Mouse (Mus musculus): ENCODE data around the gene Tmem245. TPM values are rescaled to one million over a fixed set of nuclear protein-coding genes. Genes with fewer than 3 reads are reported as not detected.

Gene Tmem245
- 27.0 and 29.6 TPM in 2 replicates for total RNA-seq (2014; rRNA removed)
- 10.4 and 11.2 TPM in 2 replicates for polyA plus RNA-seq (2015; fragmentation: Nextera tagmentation; extraction: Ambion mirVana)

DNA sequence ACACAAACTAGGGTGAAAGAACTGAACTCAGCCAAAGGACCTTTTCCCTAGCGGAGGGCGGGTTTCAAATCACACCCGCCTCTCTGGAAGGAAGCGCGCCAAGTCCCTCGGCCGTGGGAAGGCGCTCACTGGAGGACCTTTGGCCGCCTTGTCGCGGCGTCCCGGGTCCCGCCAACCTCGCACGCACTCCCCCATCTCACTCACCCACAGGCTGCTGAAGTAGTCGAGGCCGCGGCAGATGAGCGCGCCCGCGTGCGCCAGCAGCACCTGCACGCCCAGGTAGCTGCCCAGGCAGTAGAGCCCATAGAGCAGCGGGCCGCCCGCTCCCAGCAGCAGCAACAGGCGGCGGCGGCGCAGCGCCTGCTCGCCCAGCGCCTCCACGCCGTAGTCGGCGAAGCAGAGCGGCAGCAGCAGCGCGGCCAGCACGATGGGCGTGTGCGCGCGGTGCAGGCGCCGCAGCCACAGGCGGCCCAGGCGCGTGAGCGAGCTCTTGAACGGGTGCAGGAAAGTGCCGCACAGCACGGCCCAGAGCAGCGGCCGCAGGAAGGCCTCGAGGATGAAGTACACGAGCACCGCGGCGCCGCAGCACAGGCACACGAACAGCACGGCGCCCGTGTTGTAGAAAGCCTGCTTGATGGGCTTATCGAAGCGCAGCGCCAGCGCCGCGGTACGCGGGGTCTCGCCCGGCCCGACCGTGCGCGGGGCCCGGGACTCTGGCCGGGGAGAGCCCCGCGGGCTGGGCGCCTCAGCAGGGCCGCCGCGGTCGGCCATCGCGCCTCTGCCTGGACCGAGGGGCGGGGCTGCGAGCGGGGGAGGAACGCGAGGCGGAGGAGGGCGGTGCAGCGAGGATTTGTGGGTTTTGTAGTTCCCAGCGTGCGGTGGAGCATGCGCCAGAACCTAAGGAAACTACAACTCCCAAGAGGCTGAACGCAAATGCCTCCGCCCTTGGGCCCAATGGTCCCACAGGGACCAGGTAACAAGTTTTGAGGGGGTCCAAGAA, at the start of gene Tmem245:
Gene Tmem245 (minus strand): TSS at position 797 of the 1,000 bp plus-strand sequence.
- Histone ChIP-seq H3K4me1 (ENCODE audit: insufficient read depth, low read length) (peaks cover 15% of the 10 kb centered on the region), H3K4me2 (ENCODE audit: low read depth, low read length, poor library complexity, severe bottlenecking) (peak within 1 kb of the TSS; percentile 94), H3K27me3 (ENCODE audit: insufficient read depth, low read length) (no peaks in the 10 kb centered on the region), H3K4me3 (ENCODE audit: low read depth, low read length) (peak within 1 kb of the TSS; percentile 88), H3K9me3 (ENCODE audit: low read length) (no peaks in the 10 kb centered on the region), H3K27ac (ENCODE audit: low read depth, low read length) (peak within 1 kb of the TSS; percentile 94), H3K9ac (replicated peaks; ENCODE audit: low read length, poor library complexity, severe bottlenecking) (peak within 1 kb of the TSS; percentile 82), H3K36me3 (ENCODE audit: insufficient read depth, low read length) (no peaks in the 10 kb centered on the region)
- no peak; the same call in 1 of the 2 replicates for TF ChIP-seq CTCF (IDR thresholded peaks at IDR 0.05)
- WGBS, result under 1% methylated on average over 106 of the region's 107 CpGs
- peak; percentile 95 for ATAC-seq (ENCODE audit: low FRiP score)
- DNase-seq (ENCODE audit: low spot score), result peak; percentile 97

GRCm38 (mm10) chr4:56993331-56993730, 46.1 kb upstream of the Tmem245 start:
- Histone ChIP-seq H3K27ac (ENCODE audit: low read depth, low read length) (no peak overlapping the region), H3K4me3 (ENCODE audit: low read depth, low read length) (no peak overlapping the region), H3K27me3 (ENCODE audit: insufficient read depth, low read length) (no peaks in the 10 kb centered on the region), H3K9ac (replicated peaks; ENCODE audit: low read length, poor library complexity, severe bottlenecking) (no peak overlapping the region), H3K4me2 (ENCODE audit: low read depth, low read length, poor library complexity, severe bottlenecking) (no peak overlapping the region), H3K9me3 (ENCODE audit: low read length) (no peaks in the 10 kb centered on the region), H3K36me3 (ENCODE audit: insufficient read depth, low read length) (peaks cover 4% of the 10 kb centered on the region), H3K4me1 (ENCODE audit: insufficient read depth, low read length) (no peaks in the 10 kb centered on the region)
- DNase-seq (ENCODE audit: low spot score) (no peak), ATAC-seq (ENCODE audit: low FRiP score) (no peak)
- no peak for TF ChIP-seq CTCF (IDR thresholded peaks at IDR 0.05)
- WGBS, result 84% methylated on average over 7 of the region's 7 CpGs

DNA sequence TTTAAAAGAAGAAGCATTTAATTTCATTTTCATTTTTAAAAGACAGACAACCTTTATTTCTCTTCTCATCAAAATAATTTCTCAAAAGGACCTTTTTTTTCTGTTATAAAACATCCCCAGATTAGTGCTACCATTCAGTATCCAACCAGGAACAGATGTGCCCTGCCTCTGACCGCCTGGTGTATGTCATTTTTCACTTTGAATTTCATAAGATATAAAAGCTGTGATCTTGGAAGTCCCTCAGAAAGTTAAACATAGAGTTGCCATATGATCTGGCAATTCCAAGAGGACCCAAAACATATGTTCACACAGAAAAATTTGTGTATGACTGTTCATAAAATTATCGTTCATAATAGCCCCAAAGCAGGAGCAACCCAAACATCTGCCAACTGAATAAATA, 44.7 kb upstream of the Tmem245 start:
- DNase-seq (ENCODE audit: low spot score), result no peak
- H3K4me2 ChIP-seq (ENCODE audit: low read depth, low read length, poor library complexity, severe bottlenecking), result no peak overlapping the region
- no peak overlapping the region for H3K9ac ChIP-seq (replicated peaks; ENCODE audit: low read length, poor library complexity, severe bottlenecking)
- WGBS, result 79% methylated on average over 2 of the region's 2 CpGs
- no peaks in the 10 kb centered on the region for H3K4me1 ChIP-seq (ENCODE audit: insufficient read depth, low read length)
- ATAC-seq (ENCODE audit: low FRiP score), result no peak
- no peaks in the 10 kb centered on the region for H3K27me3 ChIP-seq (ENCODE audit: insufficient read depth, low read length)
- no peak overlapping the region for H3K4me3 ChIP-seq (ENCODE audit: low read depth, low read length)
- no peak overlapping the region for H3K27ac ChIP-seq (ENCODE audit: low read depth, low read length)
- no peaks in the 10 kb centered on the region for H3K9me3 ChIP-seq (ENCODE audit: low read length)
- no peak for TF ChIP-seq CTCF (IDR thresholded peaks at IDR 0.05)
- H3K36me3 ChIP-seq (ENCODE audit: insufficient read depth, low read length), result peaks cover under 1% of the 10 kb centered on the region

- Histone ChIP-seq H3K27ac (ENCODE audit: low read depth, low read length) (peak within 1 kb of the TSS; percentile 89), H3K4me3 (ENCODE audit: low read depth, low read length) (peak within 1 kb of the TSS; percentile 76), H3K9me3 (ENCODE audit: low read length) (no peaks in the 10 kb centered on the region), H3K4me1 (ENCODE audit: insufficient read depth, low read length) (no peaks in the 10 kb centered on the region), H3K4me2 (ENCODE audit: low read depth, low read length, poor library complexity, severe bottlenecking) (peak within 1 kb of the TSS; percentile 82), H3K27me3 (ENCODE audit: insufficient read depth, low read length) (no peaks in the 10 kb centered on the region), H3K9ac (replicated peaks; ENCODE audit: low read length, poor library complexity, severe bottlenecking) (peak within 1 kb of the TSS; percentile 81), H3K36me3 (ENCODE audit: insufficient read depth, low read length) (no peaks in the 10 kb centered on the region)
- under 1% methylated on average over 37 of the region's 44 CpGs for WGBS
- DNase-seq (ENCODE audit: low spot score), result peak; percentile 58
- ATAC-seq (ENCODE audit: low FRiP score), result peak; percentile 94
- TF ChIP-seq CTCF (IDR thresholded peaks at IDR 0.05), result no peak
Measured at GRCm38 (mm10) chr4:56990215-56990584, 43.0 kb upstream of the Tmem245 start, which contains the start of gene Frrs1l. TSS of gene Frrs1l (minus strand) at chr4:56990391.

GRCm38 (mm10) chr4:56989431-56990214, 42.4 kb upstream of the Tmem245 start:
- no peak for TF ChIP-seq CTCF (IDR thresholded peaks at IDR 0.05)
- peak; percentile 76 for ATAC-seq (ENCODE audit: low FRiP score)
- no peaks in the 10 kb centered on the region for H3K9me3 ChIP-seq (ENCODE audit: low read length)
- peak; percentile 63 for DNase-seq (ENCODE audit: low spot score)
- no peaks in the 10 kb centered on the region for H3K4me1 ChIP-seq (ENCODE audit: insufficient read depth, low read length)
- 1% methylated on average over 45 of the region's 45 CpGs for WGBS
- peak overlapping the region; percentile 89 for H3K27ac ChIP-seq (ENCODE audit: low read depth, low read length)
- H3K4me2 ChIP-seq (ENCODE audit: low read depth, low read length, poor library complexity, severe bottlenecking), result peak overlapping the region; percentile 82
- H3K4me3 ChIP-seq (ENCODE audit: low read depth, low read length), result peak overlapping the region; percentile 76
- peak overlapping the region; percentile 81 for H3K9ac ChIP-seq (replicated peaks; ENCODE audit: low read length, poor library complexity, severe bottlenecking)
- H3K36me3 ChIP-seq (ENCODE audit: insufficient read depth, low read length), result no peaks in the 10 kb centered on the region
- no peaks in the 10 kb centered on the region for H3K27me3 ChIP-seq (ENCODE audit: insufficient read depth, low read length)
